Mouse (Mus musculus): ENCODE data around the gene Ddx56. TPM values are rescaled to one million over a fixed set of nuclear protein-coding genes. Genes with fewer than 3 reads are reported as not detected.
A peak's percentile ranks its signal among the peaks of the same experiment; 100 is the strongest.

Gene Ddx56
- polyA plus RNA-seq, 1 experiment = 29.4 TPM

- TF ChIP-seq CTCF (IDR thresholded peaks at IDR 0.05; ENCODE audit: control insufficient read depth, insufficient read depth, low read length) = no peak
- no peak for TF ChIP-seq POLR2A (IDR thresholded peaks at IDR 0.05; ENCODE audit: borderline replicate concordance, control insufficient read depth, low read depth, low read length)
- no peak overlapping the region for H3K27ac ChIP-seq (ENCODE audit: control insufficient read depth, insufficient read depth, low read depth, low read length, poor library complexity)
- H3K4me3 ChIP-seq (replicated peaks; ENCODE audit: control insufficient read depth, low read depth, low read length) = no peak overlapping the region
- peaks cover 1% of the 10 kb centered on the region for H3K4me1 ChIP-seq (ENCODE audit: control insufficient read depth, insufficient read depth, low read length)
- WGBS = 85% methylated on average over 4 of the region's 4 CpGs
Measured at GRCm38 (mm10) chr11:6294632-6295031, 27.1 kb upstream of the Ddx56 start.

- Histone ChIP-seq H3K4me1 (ENCODE audit: control insufficient read depth, insufficient read depth, low read length) (peaks cover 1% of the 10 kb centered on the region), H3K4me3 (replicated peaks; ENCODE audit: control insufficient read depth, low read depth, low read length) (no peak overlapping the region), H3K27ac (ENCODE audit: control insufficient read depth, insufficient read depth, low read depth, low read length, poor library complexity) (no peak overlapping the region)
- 90% methylated on average over 2 of the region's 2 CpGs for WGBS
- TF ChIP-seq CTCF (IDR thresholded peaks at IDR 0.05; ENCODE audit: control insufficient read depth, insufficient read depth, low read length) (no peak), POLR2A (IDR thresholded peaks at IDR 0.05; ENCODE audit: borderline replicate concordance, control insufficient read depth, low read depth, low read length) (no peak)
Measured at GRCm38 (mm10) chr11:6293601-6294000, 26.0 kb upstream of the Ddx56 start.

- WGBS = 87% methylated on average over 4 of the region's 4 CpGs
- Histone ChIP-seq H3K4me1 (ENCODE audit: control insufficient read depth, insufficient read depth, low read length) (peaks cover 1% of the 10 kb centered on the region), H3K27ac (ENCODE audit: control insufficient read depth, insufficient read depth, low read depth, low read length, poor library complexity) (no peak overlapping the region), H3K4me3 (replicated peaks; ENCODE audit: control insufficient read depth, low read depth, low read length) (no peak overlapping the region)
- TF ChIP-seq POLR2A (IDR thresholded peaks at IDR 0.05; ENCODE audit: borderline replicate concordance, control insufficient read depth, low read depth, low read length) = no peak
- no peak for TF ChIP-seq CTCF (IDR thresholded peaks at IDR 0.05; ENCODE audit: control insufficient read depth, insufficient read depth, low read length)
Measured at GRCm38 (mm10) chr11:6292988-6293349, 25.4 kb upstream of the Ddx56 start.

- TF ChIP-seq CTCF (IDR thresholded peaks at IDR 0.05; ENCODE audit: control insufficient read depth, insufficient read depth, low read length) = peak; percentile 22; the same call in 1 of the 2 replicates
- no peak for TF ChIP-seq POLR2A (IDR thresholded peaks at IDR 0.05; ENCODE audit: borderline replicate concordance, control insufficient read depth, low read depth, low read length)
- WGBS = 15% methylated on average over 33 of the region's 33 CpGs
- peak overlapping the region; percentile 98 for H3K4me3 ChIP-seq (replicated peaks; ENCODE audit: control insufficient read depth, low read depth, low read length)
- H3K27ac ChIP-seq (ENCODE audit: control insufficient read depth, insufficient read depth, low read depth, low read length, poor library complexity) = peak overlapping the region; percentile 99
- H3K4me1 ChIP-seq (ENCODE audit: control insufficient read depth, insufficient read depth, low read length) = peaks cover 1% of the 10 kb centered on the region
Measured at GRCm38 (mm10) chr11:6292116-6292987, 24.8 kb upstream of the Ddx56 start.

GRCm38 (mm10) chr11:6291401-6292115, 24.0 kb upstream of the Ddx56 start, which contains the start of gene Ogdh:
TSS of gene Ogdh (plus strand) at chr11:6291633.
- WGBS = under 1% methylated on average over 74 of the region's 77 CpGs
- TF ChIP-seq POLR2A (IDR thresholded peaks at IDR 0.05; ENCODE audit: borderline replicate concordance, control insufficient read depth, low read depth, low read length) (peak; percentile 70), CTCF (IDR thresholded peaks at IDR 0.05; ENCODE audit: control insufficient read depth, insufficient read depth, low read length) (no peak)

GRCm38 (mm10) chr11:6290883-6291282, 23.3 kb upstream of the Ddx56 start:
- H3K27ac ChIP-seq (ENCODE audit: control insufficient read depth, insufficient read depth, low read depth, low read length, poor library complexity) = peak overlapping the region; percentile 99
- no peak for TF ChIP-seq POLR2A (IDR thresholded peaks at IDR 0.05; ENCODE audit: borderline replicate concordance, control insufficient read depth, low read depth, low read length)
- no peak for TF ChIP-seq CTCF (IDR thresholded peaks at IDR 0.05; ENCODE audit: control insufficient read depth, insufficient read depth, low read length)
- WGBS = 39% methylated on average over 3 of the region's 3 CpGs
- peak overlapping the region; percentile 98 for H3K4me3 ChIP-seq (replicated peaks; ENCODE audit: control insufficient read depth, low read depth, low read length)
- H3K4me1 ChIP-seq (ENCODE audit: control insufficient read depth, insufficient read depth, low read length) = peaks cover 1% of the 10 kb centered on the region

More at GRCm38 (mm10) chr11:6291401-6292115, 24.0 kb upstream of the Ddx56 start, which contains the start of gene Ogdh:
- Histone ChIP-seq H3K4me1 (ENCODE audit: control insufficient read depth, insufficient read depth, low read length) (peaks cover 1% of the 10 kb centered on the region), H3K4me3 (replicated peaks; ENCODE audit: control insufficient read depth, low read depth, low read length) (peak within 1 kb of the TSS; percentile 98), H3K27ac (ENCODE audit: control insufficient read depth, insufficient read depth, low read depth, low read length, poor library complexity) (peak within 1 kb of the TSS; percentile 99)

- WGBS = 87% methylated on average over 3 of the region's 3 CpGs
- Histone ChIP-seq H3K4me1 (ENCODE audit: control insufficient read depth, insufficient read depth, low read length) (peaks cover 1% of the 10 kb centered on the region), H3K4me3 (replicated peaks; ENCODE audit: control insufficient read depth, low read depth, low read length) (no peak overlapping the region), H3K27ac (ENCODE audit: control insufficient read depth, insufficient read depth, low read depth, low read length, poor library complexity) (no peak overlapping the region)
- TF ChIP-seq POLR2A (IDR thresholded peaks at IDR 0.05; ENCODE audit: borderline replicate concordance, control insufficient read depth, low read depth, low read length) (no peak), CTCF (IDR thresholded peaks at IDR 0.05; ENCODE audit: control insufficient read depth, insufficient read depth, low read length) (no peak)
Measured at GRCm38 (mm10) chr11:6290138-6290537, 22.6 kb upstream of the Ddx56 start.

- H3K4me1 ChIP-seq (ENCODE audit: control insufficient read depth, insufficient read depth, low read length) = no peaks in the 10 kb centered on the region
- 78% methylated on average over 3 of the region's 3 CpGs for WGBS
- TF ChIP-seq POLR2A (IDR thresholded peaks at IDR 0.05; ENCODE audit: borderline replicate concordance, control insufficient read depth, low read depth, low read length) (no peak), CTCF (IDR thresholded peaks at IDR 0.05; ENCODE audit: control insufficient read depth, insufficient read depth, low read length) (no peak)
Measured at GRCm38 (mm10) chr11:6282940-6283339, 15.4 kb upstream of the Ddx56 start.

More at GRCm38 (mm10) chr11:6282940-6283339, 15.4 kb upstream of the Ddx56 start:
- no peak overlapping the region for H3K27ac ChIP-seq (ENCODE audit: control insufficient read depth, insufficient read depth, low read depth, low read length, poor library complexity)
- H3K4me3 ChIP-seq (replicated peaks; ENCODE audit: control insufficient read depth, low read depth, low read length) = no peak overlapping the region

All from bone marrow, adult 2 months (tissue).